Mouse (Mus musculus): ENCODE measurements around the gene Phf20. TPM values are rescaled to one million over a fixed set of nuclear protein-coding genes. Genes with fewer than 3 reads are reported as not detected.

The Phf20 gene
- polyA plus RNA-seq, 1 experiment, result 39.4 TPM

- Histone ChIP-seq H3K27ac (ENCODE audit: insufficient read depth, low read length) (no peak overlapping the region), H3K4me1 (ENCODE audit: control insufficient read depth, insufficient read depth, low read length) (no peaks in the 10 kb centered on the region)
Measured at GRCm38 (mm10) chr2:156307261-156307660, 111.0 kb downstream of the Phf20 start.

GRCm38 (mm10) chr2:156309948-156310347, 113.7 kb downstream of the Phf20 start:
- H3K4me3 ChIP-seq (ENCODE audit: insufficient read depth, low read length), result no peak overlapping the region
- H3K4me1 ChIP-seq (ENCODE audit: control insufficient read depth, insufficient read depth, low read length), result peaks cover 4% of the 10 kb centered on the region
- no peak overlapping the region for H3K27ac ChIP-seq (ENCODE audit: insufficient read depth, low read length)
- no peak for TF ChIP-seq POLR2A (IDR thresholded peaks at IDR 0.05; ENCODE audit: low read depth, low read length)
- TF ChIP-seq CTCF (IDR thresholded peaks at IDR 0.05; ENCODE audit: borderline replicate concordance, insufficient read depth, low read length), result no peak

More at GRCm38 (mm10) chr2:156307261-156307660, 111.0 kb downstream of the Phf20 start:
- TF ChIP-seq POLR2A (IDR thresholded peaks at IDR 0.05; ENCODE audit: low read depth, low read length), result no peak
- peak; percentile 73; the same call in 1 of the 2 replicates for TF ChIP-seq CTCF (IDR thresholded peaks at IDR 0.05; ENCODE audit: borderline replicate concordance, insufficient read depth, low read length)
- no peak overlapping the region for H3K4me3 ChIP-seq (ENCODE audit: insufficient read depth, low read length)

- no peak for TF ChIP-seq CTCF (IDR thresholded peaks at IDR 0.05; ENCODE audit: borderline replicate concordance, insufficient read depth, low read length)
- TF ChIP-seq POLR2A (IDR thresholded peaks at IDR 0.05; ENCODE audit: low read depth, low read length), result no peak; the same call in 1 of the 2 replicates
- H3K4me3 ChIP-seq (ENCODE audit: insufficient read depth, low read length), result no peak overlapping the region
- H3K4me1 ChIP-seq (ENCODE audit: control insufficient read depth, insufficient read depth, low read length), result peaks cover 4% of the 10 kb centered on the region
- no peak overlapping the region for H3K27ac ChIP-seq (ENCODE audit: insufficient read depth, low read length)
Measured at GRCm38 (mm10) chr2:156310455-156310854, 114.2 kb downstream of the Phf20 start.

GRCm38 (mm10) chr2:156310945-156311344, 114.7 kb downstream of the Phf20 start:
- peak overlapping the region; percentile 67; the same call in 1 of the 2 replicates for H3K4me3 ChIP-seq (ENCODE audit: insufficient read depth, low read length)
- no peak for TF ChIP-seq CTCF (IDR thresholded peaks at IDR 0.05; ENCODE audit: borderline replicate concordance, insufficient read depth, low read length)
- TF ChIP-seq POLR2A (IDR thresholded peaks at IDR 0.05; ENCODE audit: low read depth, low read length), result no peak
- H3K4me1 ChIP-seq (ENCODE audit: control insufficient read depth, insufficient read depth, low read length), result peaks cover 4% of the 10 kb centered on the region
- no peak overlapping the region for H3K27ac ChIP-seq (ENCODE audit: insufficient read depth, low read length)

- peak overlapping the region; percentile 94 for H3K27ac ChIP-seq (ENCODE audit: insufficient read depth, low read length)
- peak overlapping the region; percentile 67 for H3K4me3 ChIP-seq (ENCODE audit: insufficient read depth, low read length)
- TF ChIP-seq CTCF (IDR thresholded peaks at IDR 0.05; ENCODE audit: borderline replicate concordance, insufficient read depth, low read length) (no peak), POLR2A (IDR thresholded peaks at IDR 0.05; ENCODE audit: low read depth, low read length) (peak; percentile 42; the same call in 1 of the 2 replicates)
- peaks cover 4% of the 10 kb centered on the region for H3K4me1 ChIP-seq (ENCODE audit: control insufficient read depth, insufficient read depth, low read length)
Measured at GRCm38 (mm10) chr2:156311441-156311840, 115.2 kb downstream of the Phf20 start.

GRCm38 (mm10) chr2:156311841-156312291, 115.6 kb downstream of the Phf20 start:
- Histone ChIP-seq H3K27ac (ENCODE audit: insufficient read depth, low read length) (peak overlapping the region; percentile 94), H3K4me1 (ENCODE audit: control insufficient read depth, insufficient read depth, low read length) (peaks cover 4% of the 10 kb centered on the region), H3K4me3 (ENCODE audit: insufficient read depth, low read length) (peak overlapping the region; percentile 67)
- TF ChIP-seq POLR2A (IDR thresholded peaks at IDR 0.05; ENCODE audit: low read depth, low read length) (no peak; the same call in 1 of the 2 replicates), CTCF (IDR thresholded peaks at IDR 0.05; ENCODE audit: borderline replicate concordance, insufficient read depth, low read length) (no peak)

- Histone ChIP-seq H3K27ac (ENCODE audit: insufficient read depth, low read length) (peak within 1 kb of the TSS; percentile 94), H3K4me1 (ENCODE audit: control insufficient read depth, insufficient read depth, low read length) (peaks cover 4% of the 10 kb centered on the region), H3K4me3 (ENCODE audit: insufficient read depth, low read length) (peak within 1 kb of the TSS; percentile 67)
- peak; percentile 86 for TF ChIP-seq POLR2A (IDR thresholded peaks at IDR 0.05; ENCODE audit: low read depth, low read length)
- 0 out of 2 replicates have a peak, but pooled peaks have one; percentile 23 for TF ChIP-seq CTCF (IDR thresholded peaks at IDR 0.05; ENCODE audit: borderline replicate concordance, insufficient read depth, low read length)
Measured at GRCm38 (mm10) chr2:156312297-156312897, 116.1 kb downstream of the Phf20 start, which contains the start of the genes Cnbd2 and Scand1. Gene Cnbd2 (plus strand): TSS chr2:156312299. Gene Scand1 (minus strand): TSS chr2:156312704.

- no peak for TF ChIP-seq CTCF (IDR thresholded peaks at IDR 0.05; ENCODE audit: borderline replicate concordance, insufficient read depth, low read length)
- TF ChIP-seq POLR2A (IDR thresholded peaks at IDR 0.05; ENCODE audit: low read depth, low read length), result no peak
- peaks cover 4% of the 10 kb centered on the region for H3K4me1 ChIP-seq (ENCODE audit: control insufficient read depth, insufficient read depth, low read length)
- peak overlapping the region; percentile 67 for H3K4me3 ChIP-seq (ENCODE audit: insufficient read depth, low read length)
- peak overlapping the region; percentile 94; the same call in 1 of the 2 replicates for H3K27ac ChIP-seq (ENCODE audit: insufficient read depth, low read length)
Measured at GRCm38 (mm10) chr2:156313153-156313552, 116.9 kb downstream of the Phf20 start.

GRCm38 (mm10) chr2:156314811-156315210, 118.5 kb downstream of the Phf20 start:
- Histone ChIP-seq H3K4me1 (ENCODE audit: control insufficient read depth, insufficient read depth, low read length) (peaks cover 4% of the 10 kb centered on the region), H3K27ac (ENCODE audit: insufficient read depth, low read length) (no peak overlapping the region), H3K4me3 (ENCODE audit: insufficient read depth, low read length) (no peak overlapping the region)
- TF ChIP-seq POLR2A (IDR thresholded peaks at IDR 0.05; ENCODE audit: low read depth, low read length), result no peak
- no peak for TF ChIP-seq CTCF (IDR thresholded peaks at IDR 0.05; ENCODE audit: borderline replicate concordance, insufficient read depth, low read length)

- TF ChIP-seq CTCF (IDR thresholded peaks at IDR 0.05; ENCODE audit: borderline replicate concordance, insufficient read depth, low read length) (no peak), POLR2A (IDR thresholded peaks at IDR 0.05; ENCODE audit: low read depth, low read length) (no peak)
- peaks cover 4% of the 10 kb centered on the region for H3K4me1 ChIP-seq (ENCODE audit: control insufficient read depth, insufficient read depth, low read length)
- no peak overlapping the region for H3K27ac ChIP-seq (ENCODE audit: insufficient read depth, low read length)
- no peak overlapping the region for H3K4me3 ChIP-seq (ENCODE audit: insufficient read depth, low read length)
Measured at GRCm38 (mm10) chr2:156318491-156318890, 122.2 kb downstream of the Phf20 start.

Data from embryonic fibroblast, embryonic 13.5 days (primary cell).